Mouse (Mus musculus): Measurements from ENCODE around the gene Calr4.

Gene Calr4

GRCm38 (mm10) chr4:109234185-109234584, at the start of gene Calr4:
Gene Calr4, plus strand, starts transcription at chr4:109234485.
- H3K36me3 ChIP-seq (ENCODE audit: insufficient read depth, low read length), result no peaks in the 10 kb centered on the region
- no peak for TF ChIP-seq NANOG (IDR thresholded peaks at IDR 0.05; ENCODE audit: borderline replicate concordance, low read length)
- TF ChIP-seq CTCF (conservative IDR thresholded peaks at IDR 0.05; ENCODE audit: low read length), result no peak
- no peak for TF ChIP-seq POU5F1 (IDR thresholded peaks at IDR 0.05; ENCODE audit: borderline replicate concordance, low read length)

GRCm38 (mm10) chr4:109185616-109186405, 48.5 kb upstream of the Calr4 start:
- no peak for TF ChIP-seq NANOG (IDR thresholded peaks at IDR 0.05; ENCODE audit: borderline replicate concordance, low read length)
- no peak for TF ChIP-seq CTCF (conservative IDR thresholded peaks at IDR 0.05; ENCODE audit: low read length)
- no peak for TF ChIP-seq POU5F1 (IDR thresholded peaks at IDR 0.05; ENCODE audit: borderline replicate concordance, low read length)
- H3K4me1 ChIP-seq (replicated peaks; ENCODE audit: low read depth, low read length), result no peaks in the 10 kb centered on the region
- H3K4me3 ChIP-seq (replicated peaks; ENCODE audit: low read length), result no peak overlapping the region
- H3K36me3 ChIP-seq (ENCODE audit: insufficient read depth, low read length), result no peaks in the 10 kb centered on the region
- no peaks in the 10 kb centered on the region for H3K27me3 ChIP-seq (ENCODE audit: insufficient read depth, low read length)
- no peaks in the 10 kb centered on the region for H3K9me3 ChIP-seq (ENCODE audit: low read length)

More at GRCm38 (mm10) chr4:109234185-109234584, at the start of gene Calr4:
- Histone ChIP-seq H3K27me3 (ENCODE audit: insufficient read depth, low read length) (no peaks in the 10 kb centered on the region), H3K4me1 (replicated peaks; ENCODE audit: low read depth, low read length) (peaks cover 16% of the 10 kb centered on the region), H3K9me3 (ENCODE audit: low read length) (no peaks in the 10 kb centered on the region), H3K4me3 (replicated peaks; ENCODE audit: low read length) (no peak within 1 kb of the TSS)

- H3K4me1 ChIP-seq (replicated peaks; ENCODE audit: low read depth, low read length), result 0 out of 2 replicates have a peak, but pooled peaks cover 2% of the 10 kb centered on the region
- TF ChIP-seq CTCF (conservative IDR thresholded peaks at IDR 0.05; ENCODE audit: low read length) (no peak), POU5F1 (IDR thresholded peaks at IDR 0.05; ENCODE audit: borderline replicate concordance, low read length) (no peak), NANOG (IDR thresholded peaks at IDR 0.05; ENCODE audit: borderline replicate concordance, low read length) (no peak)
Observed at GRCm38 (mm10) chr4:109191598-109191997, 42.7 kb upstream of the Calr4 start.

GRCm38 (mm10) chr4:109193886-109194285, 40.4 kb upstream of the Calr4 start:
- Histone ChIP-seq H3K4me1 (replicated peaks; ENCODE audit: low read depth, low read length) (0 out of 2 replicates have a peak, but pooled peaks cover 2% of the 10 kb centered on the region), H3K9me3 (ENCODE audit: low read length) (no peaks in the 10 kb centered on the region)
- TF ChIP-seq NANOG (IDR thresholded peaks at IDR 0.05; ENCODE audit: borderline replicate concordance, low read length) (no peak), POU5F1 (IDR thresholded peaks at IDR 0.05; ENCODE audit: borderline replicate concordance, low read length) (no peak), CTCF (conservative IDR thresholded peaks at IDR 0.05; ENCODE audit: low read length) (no peak)

More at GRCm38 (mm10) chr4:109191598-109191997, 42.7 kb upstream of the Calr4 start:
- Histone ChIP-seq H3K9me3 (ENCODE audit: low read length) (no peaks in the 10 kb centered on the region), H3K4me3 (replicated peaks; ENCODE audit: low read length) (no peak overlapping the region), H3K36me3 (ENCODE audit: insufficient read depth, low read length) (no peaks in the 10 kb centered on the region), H3K27me3 (ENCODE audit: insufficient read depth, low read length) (no peaks in the 10 kb centered on the region)

GRCm38 (mm10) chr4:109195900-109196629, 38.2 kb upstream of the Calr4 start:
- Histone ChIP-seq H3K36me3 (ENCODE audit: insufficient read depth, low read length) (peaks cover 7% of the 10 kb centered on the region; the same call in 1 of the 2 replicates), H3K9me3 (ENCODE audit: low read length) (no peaks in the 10 kb centered on the region), H3K27me3 (ENCODE audit: insufficient read depth, low read length) (no peaks in the 10 kb centered on the region), H3K4me3 (replicated peaks; ENCODE audit: low read length) (no peak overlapping the region), H3K4me1 (replicated peaks; ENCODE audit: low read depth, low read length) (peaks cover 7% of the 10 kb centered on the region)
- TF ChIP-seq POU5F1 (IDR thresholded peaks at IDR 0.05; ENCODE audit: borderline replicate concordance, low read length) (no peak), NANOG (IDR thresholded peaks at IDR 0.05; ENCODE audit: borderline replicate concordance, low read length) (no peak), CTCF (conservative IDR thresholded peaks at IDR 0.05; ENCODE audit: low read length) (no peak)

More at GRCm38 (mm10) chr4:109193886-109194285, 40.4 kb upstream of the Calr4 start:
- no peak overlapping the region for H3K4me3 ChIP-seq (replicated peaks; ENCODE audit: low read length)
- peaks cover 4% of the 10 kb centered on the region; the same call in 1 of the 2 replicates for H3K36me3 ChIP-seq (ENCODE audit: insufficient read depth, low read length)
- H3K27me3 ChIP-seq (ENCODE audit: insufficient read depth, low read length), result no peaks in the 10 kb centered on the region

GRCm38 (mm10) chr4:109199069-109199468, 35.2 kb upstream of the Calr4 start:
- no peak for TF ChIP-seq CTCF (conservative IDR thresholded peaks at IDR 0.05; ENCODE audit: low read length)
- no peak for TF ChIP-seq NANOG (IDR thresholded peaks at IDR 0.05; ENCODE audit: borderline replicate concordance, low read length)
- peaks cover 7% of the 10 kb centered on the region; the same call in 1 of the 2 replicates for H3K36me3 ChIP-seq (ENCODE audit: insufficient read depth, low read length)

GRCm38 (mm10) chr4:109201582-109202424, 32.5 kb upstream of the Calr4 start, which contains the start of gene Osbpl9:
Gene Osbpl9, minus strand, starts transcription at chr4:109202272.
- Histone ChIP-seq H3K36me3 (ENCODE audit: insufficient read depth, low read length) (peaks cover 7% of the 10 kb centered on the region; the same call in 1 of the 2 replicates), H3K9me3 (ENCODE audit: low read length) (no peaks in the 10 kb centered on the region), H3K4me1 (replicated peaks; ENCODE audit: low read depth, low read length) (peaks cover 15% of the 10 kb centered on the region), H3K27me3 (ENCODE audit: insufficient read depth, low read length) (no peaks in the 10 kb centered on the region), H3K4me3 (replicated peaks; ENCODE audit: low read length) (peak within 1 kb of the TSS; percentile 96)
- TF ChIP-seq CTCF (conservative IDR thresholded peaks at IDR 0.05; ENCODE audit: low read length) (no peak), POU5F1 (IDR thresholded peaks at IDR 0.05; ENCODE audit: borderline replicate concordance, low read length) (no peak)

More at GRCm38 (mm10) chr4:109199069-109199468, 35.2 kb upstream of the Calr4 start:
- H3K9me3 ChIP-seq (ENCODE audit: low read length), result no peaks in the 10 kb centered on the region
- no peaks in the 10 kb centered on the region for H3K27me3 ChIP-seq (ENCODE audit: insufficient read depth, low read length)
- H3K4me1 ChIP-seq (replicated peaks; ENCODE audit: low read depth, low read length), result peaks cover 15% of the 10 kb centered on the region
- no peak overlapping the region for H3K4me3 ChIP-seq (replicated peaks; ENCODE audit: low read length)
